Mouse (Mus musculus) activated CD4-positive, CD25-positive, alpha-beta regulatory T cell, adult 4 months (primary cell): ENCODE results near the gene Palm3. TPM values are rescaled to one million over a fixed set of nuclear protein-coding genes. Genes with fewer than 3 reads are reported as not detected.

Experiments
- ATAC-seq: one replicate; pipeline ENCODE4 v1.8.0; 2017
- polyA plus RNA-seq, 2 experiments: library from polyadenylated mRNA; unstranded; fragments of 100-300 nt; shearing (Covaris generic); gene quantifications; one replicate each; pipeline ENCODE4 v1.2.1; 2017

Palm3 gene
- polyA plus RNA-seq, 2 experiments from 2014 or later, result 1.1 to 2.4 TPM

GRCm38 (mm10) chr8:84025863-84026262 is 4.6 kb downstream of the Palm3 start:
- no peak for ATAC-seq

- peak; percentile 34 for ATAC-seq
Measured at GRCm38 (mm10) chr8:84027449-84027848, 6.2 kb downstream of the Palm3 start.

- no peak for ATAC-seq
Measured at GRCm38 (mm10) chr8:84029272-84029671, 8.0 kb downstream of the Palm3 start.

- no peak for ATAC-seq
Measured at GRCm38 (mm10) chr8:84032777-84033176, 11.5 kb downstream of the Palm3 start.

- ATAC-seq, result no peak
Measured at GRCm38 (mm10) chr8:84038015-84038414, 16.7 kb downstream of the Palm3 start.

GRCm38 (mm10) chr8:84039050-84039449 is 17.8 kb downstream of the Palm3 start:
- ATAC-seq, result no peak

- peak; percentile 84 for ATAC-seq
Measured at GRCm38 (mm10) chr8:84042066-84042947, 21.0 kb downstream of the Palm3 start, which contains the start of gene Il27ra. TSS of gene Il27ra (minus strand) at chr8:84042589.

- ATAC-seq, result no peak
Measured at GRCm38 (mm10) chr8:84042948-84043342, 21.7 kb downstream of the Palm3 start.

- ATAC-seq, result no peak
Measured at GRCm38 (mm10) chr8:84044103-84044502, 22.8 kb downstream of the Palm3 start.

GRCm38 (mm10) chr8:84044900-84045299 is 23.6 kb downstream of the Palm3 start, which contains the start of gene Rln3:
TSS of gene Rln3 (minus strand) at chr8:84045000.
- ATAC-seq, result no peak

GRCm38 (mm10) chr8:84046505-84046904 is 25.2 kb downstream of the Palm3 start:
- no peak for ATAC-seq

- ATAC-seq, result no peak
Measured at GRCm38 (mm10) chr8:84048171-84048570, 26.9 kb downstream of the Palm3 start.

GRCm38 (mm10) chr8:84052746-84053145 is 31.5 kb downstream of the Palm3 start:
- ATAC-seq, result no peak

GRCm38 (mm10) chr8:84053229-84053628 is 32.0 kb downstream of the Palm3 start:
- no peak for ATAC-seq

GRCm38 (mm10) chr8:84057827-84058226 is 36.6 kb downstream of the Palm3 start:
- no peak for ATAC-seq

GRCm38 (mm10) chr8:84059226-84059625 is 38.0 kb downstream of the Palm3 start:
- ATAC-seq, result no peak

- ATAC-seq, result no peak
Measured at GRCm38 (mm10) chr8:84060245-84060644, 39.0 kb downstream of the Palm3 start.

- ATAC-seq, result peak; percentile 20
Measured at GRCm38 (mm10) chr8:84063861-84064610, 42.8 kb downstream of the Palm3 start.

- no peak for ATAC-seq
Measured at GRCm38 (mm10) chr8:84065037-84065436, 43.8 kb downstream of the Palm3 start, which contains the start of gene Gm10643. TSS of gene Gm10643 (minus strand) at chr8:84065137.

GRCm38 (mm10) chr8:84065457-84066072 is 44.3 kb downstream of the Palm3 start:
- ATAC-seq, result no peak

GRCm38 (mm10) chr8:84066291-84066930 is 45.1 kb downstream of the Palm3 start, which contains the start of gene Rfx1:
TSS of gene Rfx1 (plus strand) at chr8:84066834.
- ATAC-seq, result peak; percentile 86

- peak; percentile 29 for ATAC-seq
Measured at GRCm38 (mm10) chr8:84067047-84067573, 45.8 kb downstream of the Palm3 start.
